Mouse (Mus musculus) liver, embryonic 18 days (tissue): ENCODE results near the gene Rnase4. TPM values are rescaled to one million over a fixed set of nuclear protein-coding genes. Genes with fewer than 3 reads are reported as not detected.

Experiments used
- polyA plus RNA-seq: library from polyadenylated mRNA; depleted of rRNA; stranded (reverse); fragments of >200 nt; gene quantifications from 2 replicates; pipeline ENCODE4 v1.2.3, GENCODE M21; 2012; rRNA removed

Rnase4 gene
- polyA plus RNA-seq, result 29.7 and 48.3 TPM in 2 replicates

DNA sequence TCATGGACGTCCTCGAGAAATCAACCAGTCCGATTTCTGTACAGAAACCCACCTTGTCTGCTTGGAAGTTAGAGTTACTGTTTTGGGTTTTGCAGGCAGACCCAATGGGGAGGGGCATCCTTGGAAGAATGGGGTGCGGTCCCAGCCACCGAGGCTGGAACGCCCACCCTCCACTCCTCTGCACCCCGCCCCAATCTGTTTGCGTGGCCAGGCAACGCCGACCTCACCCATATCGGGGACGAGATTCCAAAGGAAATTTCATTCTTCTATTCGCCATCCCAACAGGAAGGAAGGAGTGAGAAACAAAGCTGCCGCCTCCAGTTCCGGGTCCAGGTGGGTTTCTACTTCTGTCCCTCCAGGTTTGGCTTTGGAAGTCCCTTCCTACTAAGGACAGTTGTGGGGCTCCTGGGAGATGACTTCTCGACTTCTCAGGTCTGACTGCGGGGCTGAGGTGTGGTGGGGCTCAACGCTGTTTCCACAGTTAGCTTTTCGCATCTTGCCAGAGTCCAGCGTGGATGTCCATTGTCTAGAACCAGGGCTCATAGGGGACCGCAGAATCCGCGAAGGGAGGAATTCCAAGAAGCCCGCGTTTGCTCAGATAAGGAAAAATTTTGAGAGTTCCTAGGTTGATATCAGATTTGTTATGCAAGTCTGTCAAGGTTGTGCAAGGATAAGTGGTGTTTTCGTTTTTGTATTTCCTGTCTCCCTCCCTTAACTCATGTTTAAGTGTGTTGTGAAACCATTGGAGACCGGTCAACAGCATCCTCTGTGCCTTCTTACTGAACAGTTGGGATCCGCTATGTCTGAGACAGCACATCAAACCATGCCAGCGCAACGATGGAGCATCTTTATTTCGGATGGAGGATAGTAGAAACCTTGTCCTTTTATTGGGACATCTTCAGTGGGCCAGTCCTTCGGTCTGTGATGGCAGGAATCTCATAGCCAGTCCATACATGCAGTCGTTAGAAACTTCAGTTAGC lies at the start of gene Rnase4, which contains the start of gene Ang:
TSS of gene Rnase4 (plus strand) at position 157 of the 980 bp plus-strand sequence.
TSS of gene Ang (plus strand) at position 230 of the 980 bp plus-strand sequence.

DNA sequence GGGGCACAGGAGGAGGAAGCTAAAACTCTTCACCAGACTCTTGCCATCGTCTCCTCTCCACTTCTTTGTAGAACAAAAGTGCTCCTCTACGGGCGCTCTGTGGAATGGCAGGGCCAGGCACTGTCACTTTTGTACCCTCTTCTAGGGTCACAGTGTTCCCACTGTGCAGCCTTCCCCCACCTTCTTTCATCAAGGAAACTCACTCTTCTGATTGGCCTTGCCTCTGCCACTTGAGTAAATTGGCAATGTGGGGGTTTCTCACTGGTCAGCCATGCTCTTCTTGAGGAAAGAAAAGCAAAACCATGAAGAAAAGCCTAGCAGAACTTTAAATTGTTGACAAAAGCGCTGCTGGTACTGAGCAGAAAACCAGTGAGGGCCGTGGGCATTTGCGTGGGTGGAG lies 49.1 kb upstream of the Rnase4 start, which contains the start of gene Rnase9:
TSS of gene Rnase9 (minus strand) at position 101 of the 400 bp plus-strand sequence.

GRCm38 (mm10) chr14:51050063-51050462 lies 40.8 kb upstream of the Rnase4 start, which contains the start of gene Rnase11:
TSS of gene Rnase11 (minus strand) at chr14:51050163.

GRCm38 (mm10) chr14:51057401-51057831 lies 33.5 kb upstream of the Rnase4 start, which contains the start of gene Rnase12:
TSS of gene Rnase12 (minus strand) at chr14:51057661.

GRCm38 (mm10) chr14:51074335-51074734 lies 16.5 kb upstream of the Rnase4 start, which contains the start of gene Olfr750:
TSS of gene Olfr750 (minus strand) at chr14:51074435.

DNA sequence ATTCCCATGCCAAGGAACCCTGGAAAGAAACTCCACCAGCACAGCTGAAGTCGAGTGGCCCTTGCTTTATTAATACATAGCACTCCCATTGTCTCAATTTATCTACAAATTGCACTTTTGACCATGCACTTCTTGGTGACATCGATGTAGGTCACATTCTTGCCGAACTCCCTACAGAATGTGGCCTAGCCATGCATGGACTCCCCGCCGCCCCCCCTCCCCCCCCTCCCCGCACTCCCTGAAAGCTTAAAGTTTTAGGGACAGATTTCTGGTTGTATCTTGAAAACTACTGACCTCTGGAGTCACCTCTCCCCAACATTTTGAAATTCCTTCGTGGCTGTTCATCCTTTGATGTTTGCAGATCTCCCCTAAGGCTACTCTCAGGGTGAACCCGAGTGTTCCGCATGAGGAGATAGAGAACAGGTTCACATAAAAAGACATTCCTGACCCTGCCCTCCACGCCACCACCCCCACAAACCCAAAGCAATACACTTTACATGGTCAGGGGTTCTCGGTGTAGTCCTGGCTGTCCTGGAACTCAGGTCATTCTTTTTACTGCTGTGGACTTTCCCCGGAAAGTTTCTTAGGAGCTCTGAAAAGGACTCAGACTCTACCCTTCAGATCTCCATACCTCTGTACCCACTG lies 23.2 kb downstream of the Rnase4 start, which contains the start of gene Eddm3b:
TSS of gene Eddm3b (plus strand) at position 511 of the 645 bp plus-strand sequence.

DNA sequence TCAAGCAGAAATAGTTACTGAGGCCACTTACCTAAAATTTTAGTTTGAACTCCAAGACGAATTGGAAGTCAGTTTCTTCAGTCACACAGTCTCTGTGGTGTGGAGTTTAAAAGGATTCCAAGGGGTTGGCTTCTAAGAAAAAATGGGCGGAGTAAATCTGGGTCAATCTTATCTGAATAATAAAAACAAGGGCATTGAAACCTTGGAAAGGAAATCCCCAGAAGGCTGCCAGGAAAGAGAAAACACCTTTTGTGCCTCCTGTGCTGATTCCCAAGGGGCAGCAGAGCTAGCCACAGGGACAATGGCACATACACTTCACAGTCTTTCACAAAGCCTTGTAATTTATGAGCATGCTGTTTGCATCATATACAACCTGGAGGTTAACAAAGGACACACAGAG lies 55.8 kb downstream of the Rnase4 start, which contains the start of gene Rnase1:
TSS of gene Rnase1 (minus strand) at position 101 of the 400 bp plus-strand sequence.

Other genes with a start within 250 kb of the Rnase4 start
- 5.7 and 6.0 TPM in 2 replicates for gene Tep1, start 220.5 kb upstream of the Rnase4 start, polyA plus RNA-seq
- 0.11 and 0.28 TPM in 2 replicates for gene Klhl33, start 193.6 kb upstream of the Rnase4 start, polyA plus RNA-seq
- gene Osgep, start 166.2 kb upstream of the Rnase4 start, polyA plus RNA-seq, result 40.4 and 47.9 TPM in 2 replicates
- 44.1 and 50.6 TPM in 2 replicates for gene Apex1, start 166.1 kb upstream of the Rnase4 start, polyA plus RNA-seq
- gene Pip4p1, start 160.2 kb upstream of the Rnase4 start, polyA plus RNA-seq, result 35.0 and 41.2 TPM in 2 replicates
- 121 and 139 TPM in 2 replicates for gene Pnp, start 160.0 kb upstream of the Rnase4 start, polyA plus RNA-seq
- 103 and 127 TPM in 2 replicates for gene Gm49342, start 146.6 kb upstream of the Rnase4 start, polyA plus RNA-seq
- gene Pnp2, start 135.1 kb upstream of the Rnase4 start, polyA plus RNA-seq, result 6.7 and 8.1 TPM in 2 replicates
- 0.02 and 0.05 TPM in 2 replicates for gene Rnase10, start 83.3 kb upstream of the Rnase4 start, polyA plus RNA-seq
- not detected in 2 replicates for gene Rnase9, start 49.2 kb upstream of the Rnase4 start, polyA plus RNA-seq
- 0.06 TPM in 1 of 2 replicates, not detected in the other for gene Rnase11, start 40.9 kb upstream of the Rnase4 start, polyA plus RNA-seq
- gene Rnase12, start 33.4 kb upstream of the Rnase4 start, polyA plus RNA-seq, result 1.3 and 1.7 TPM in 2 replicates
- not detected in 2 replicates for gene Olfr750, start 16.6 kb upstream of the Rnase4 start, polyA plus RNA-seq
- gene Ang, start 73 bp downstream of the Rnase4 start, polyA plus RNA-seq, result 11.6 and 17.1 TPM in 2 replicates
- gene Eddm3b, start 23.3 kb downstream of the Rnase4 start, polyA plus RNA-seq, result not detected in 2 replicates
- 2.6 and 4.3 TPM in 2 replicates for gene Rnase6, start 32.8 kb downstream of the Rnase4 start, polyA plus RNA-seq
- 0.07 and 0.82 TPM in 2 replicates for gene Rnase1, start 55.7 kb downstream of the Rnase4 start, polyA plus RNA-seq
- not detected in 2 replicates for gene Rnase2b, start 71.2 kb downstream of the Rnase4 start, polyA plus RNA-seq
- gene Ang2, start 108.1 kb downstream of the Rnase4 start, polyA plus RNA-seq, result not detected in 2 replicates
- not detected in 2 replicates for gene Ear14, start 112.3 kb downstream of the Rnase4 start, polyA plus RNA-seq
- not detected in 2 replicates for gene Rnase2a, start 165.0 kb downstream of the Rnase4 start, polyA plus RNA-seq